Mouse (Mus musculus): ENCODE data around the gene 2310034C09Rik.

DNA sequence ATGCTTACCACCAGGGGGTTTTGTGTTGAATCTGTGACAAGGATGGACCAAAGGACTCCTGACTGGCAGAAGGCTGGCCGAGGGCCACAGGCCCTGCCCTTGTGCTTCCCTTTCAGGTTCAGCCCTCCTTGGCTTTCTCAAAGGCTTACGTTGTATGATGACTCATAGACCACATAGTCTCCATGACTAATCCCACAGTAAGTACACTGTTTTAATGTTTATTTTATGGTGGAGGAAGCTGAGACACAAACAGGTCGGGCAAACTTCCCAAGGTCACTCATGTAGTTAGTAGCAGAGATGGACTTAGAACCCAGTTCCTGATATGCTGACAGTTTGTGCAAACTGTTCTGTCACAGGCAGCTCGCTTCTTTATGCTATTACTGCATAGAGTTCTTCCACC, 47.9 kb upstream of the 2310034C09Rik start:
- no peak for TF ChIP-seq POLR2A (IDR thresholded peaks at IDR 0.05; ENCODE audit: insufficient read depth, low read depth, low read length)
- TF ChIP-seq CTCF (IDR thresholded peaks at IDR 0.05; ENCODE audit: insufficient read depth, low read depth, low read length) = no peak

Data from olfactory bulb, adult 2 months (tissue).